Mouse (Mus musculus): Measurements from ENCODE around the gene Cryl1.

Gene Cryl1

DNA sequence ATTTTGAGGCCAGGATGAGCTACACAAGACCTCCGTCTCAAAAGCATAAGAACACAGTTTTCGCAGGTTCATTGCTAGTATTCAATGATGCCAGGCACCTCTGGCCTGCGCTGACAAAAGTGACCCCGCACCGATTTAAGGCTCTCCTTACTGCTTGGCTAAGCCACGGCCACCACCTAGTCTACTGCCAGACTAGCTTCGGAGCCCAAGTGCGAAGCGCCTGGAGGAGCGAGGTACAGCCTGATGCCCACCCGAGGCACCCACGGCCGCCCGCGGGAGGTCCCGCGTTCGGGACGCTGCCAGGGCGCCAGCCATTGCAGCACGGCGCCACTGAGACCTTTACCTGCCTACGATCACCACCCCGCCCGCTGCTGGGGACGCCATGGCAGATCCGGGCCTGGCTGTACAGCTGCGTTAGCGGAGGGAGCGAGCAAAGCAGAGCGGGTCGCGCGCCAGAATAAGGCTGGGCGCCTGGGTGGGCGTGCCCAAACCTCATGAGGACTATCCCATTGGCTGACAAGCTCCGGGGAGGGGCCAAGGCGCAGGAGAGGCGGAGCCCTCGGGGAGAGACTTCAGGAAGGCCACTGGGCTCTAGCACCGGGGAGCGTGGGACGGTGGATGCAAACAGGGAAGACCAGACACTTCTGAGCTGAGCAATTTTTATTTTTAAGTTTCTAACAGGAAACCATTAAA is at the start of gene Cryl1:
Gene Cryl1, minus strand, starts transcription at position 465 of the 693 bp plus-strand sequence.
- peak; percentile 89 for DNase-seq (ENCODE audit: extremely low read depth, low read depth)

DNA sequence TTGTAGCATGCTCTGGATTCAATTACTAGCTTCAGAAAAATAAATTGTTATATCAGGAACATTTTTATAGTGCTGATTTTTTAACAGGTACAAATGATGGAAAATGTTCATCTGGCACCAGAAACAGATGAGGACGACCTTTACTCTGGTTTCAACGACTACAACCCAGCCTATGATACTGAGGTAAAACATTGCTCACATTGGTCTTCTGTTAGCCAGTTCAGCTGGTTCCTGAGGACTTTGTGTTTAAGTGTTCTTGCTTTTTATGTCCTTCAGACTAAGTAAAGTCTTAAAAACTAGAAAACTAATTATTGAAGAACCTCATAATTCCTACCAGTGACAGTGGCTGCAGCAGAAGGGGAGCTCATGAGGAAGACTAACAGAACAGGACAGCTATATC is 32.1 kb upstream of the Cryl1 start:
- DNase-seq (ENCODE audit: extremely low read depth, low read depth), result no peak

DNA sequence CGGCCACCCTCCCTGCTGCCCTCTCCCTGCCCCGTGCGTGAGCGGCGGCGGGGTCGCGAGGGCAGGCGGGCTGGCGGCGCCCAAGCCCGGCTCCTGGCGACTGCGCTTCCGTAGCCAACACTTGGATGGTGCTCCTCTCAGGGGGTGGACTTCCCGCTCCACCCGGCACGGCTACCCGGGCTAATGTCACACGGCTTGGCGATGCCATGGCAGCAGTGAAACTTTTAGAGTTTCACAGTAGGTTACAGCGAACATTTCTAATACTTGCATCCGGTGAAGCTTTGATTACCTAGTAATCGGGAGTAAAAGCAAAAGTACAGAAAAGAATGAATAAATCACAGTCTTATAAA is 25.9 kb upstream of the Cryl1 start:
- DNase-seq (ENCODE audit: extremely low read depth, low read depth), result no peak

DNA sequence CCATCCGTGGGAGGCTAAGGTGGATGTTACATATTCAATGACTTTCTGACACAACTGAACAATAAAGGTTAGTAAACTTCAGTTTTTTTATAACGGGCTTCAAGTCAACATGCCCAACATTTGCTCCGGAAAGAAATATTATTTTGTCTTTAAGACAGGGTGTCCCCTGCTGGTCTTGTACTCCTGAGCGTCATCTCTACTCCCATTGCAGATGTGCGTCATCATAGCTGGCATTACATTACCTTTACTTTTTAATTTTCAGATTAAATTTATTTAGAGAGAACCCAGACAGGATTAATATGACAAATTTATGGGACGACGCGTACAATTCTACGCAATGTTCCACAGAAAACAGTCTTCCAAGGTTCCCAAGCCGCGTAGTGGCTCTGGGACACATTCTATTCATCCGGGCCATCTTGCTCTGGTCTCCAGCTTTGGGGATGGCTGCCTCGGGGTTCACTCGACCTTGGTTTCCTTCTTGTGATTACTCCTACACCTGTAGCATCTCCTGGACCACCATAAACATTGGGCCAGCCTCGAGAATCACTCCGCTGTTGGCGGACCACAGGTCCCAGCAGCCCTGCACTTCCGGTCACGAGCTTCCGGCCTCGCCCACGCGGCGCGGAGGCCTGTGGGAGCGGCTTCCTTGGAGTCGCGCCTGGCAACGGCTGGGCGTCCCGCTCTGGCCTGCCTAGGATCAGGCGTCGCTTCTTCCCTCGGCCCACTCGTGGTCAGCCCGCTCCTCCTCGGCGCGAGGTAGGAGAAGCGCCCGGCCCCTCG is 25.3 kb upstream of the Cryl1 start, which contains the start of gene Ift88:
Gene Ift88, plus strand, starts transcription at position 631 of the 780 bp plus-strand sequence.
- peak; percentile 71 for DNase-seq (ENCODE audit: extremely low read depth, low read depth)

DNA sequence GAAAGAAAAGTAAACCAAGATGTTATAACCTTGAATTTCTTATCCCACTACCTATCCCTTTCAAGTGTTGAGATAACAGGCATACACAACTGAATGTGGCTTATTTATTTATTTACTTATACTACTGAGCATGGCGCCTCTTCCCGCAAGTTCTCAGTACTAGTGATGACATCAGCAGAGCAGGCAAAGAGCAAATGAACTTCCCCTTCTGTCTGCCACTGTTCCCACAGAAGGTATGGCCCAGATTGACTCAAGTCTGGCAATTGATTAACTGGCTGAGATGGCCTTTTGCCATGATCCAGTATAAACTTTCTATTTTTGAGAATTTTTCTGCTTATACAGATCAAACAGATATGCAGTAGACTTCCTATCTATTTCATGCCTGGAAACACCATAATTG is 18.9 kb upstream of the Cryl1 start:
- DNase-seq (ENCODE audit: extremely low read depth, low read depth), result peak; percentile 26

DNA sequence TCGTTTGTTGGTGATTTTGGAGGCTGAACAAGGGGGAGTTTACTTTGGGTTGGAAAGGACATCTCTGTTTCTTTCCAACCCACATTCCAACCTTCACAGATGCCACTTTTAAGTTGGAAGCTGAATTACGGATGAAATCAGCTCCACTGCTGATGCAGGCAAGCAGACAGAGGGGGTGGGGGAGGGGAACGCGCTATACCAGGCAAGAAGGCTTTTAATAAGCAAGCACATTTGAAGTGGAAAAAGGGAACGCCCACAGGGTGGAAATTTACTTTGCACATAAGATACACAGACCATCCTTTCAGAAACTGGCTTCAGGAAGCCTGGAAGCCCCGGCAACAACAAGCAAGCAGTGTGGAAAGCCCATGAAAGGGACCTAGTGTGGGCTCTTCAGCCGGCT is 13.8 kb upstream of the Cryl1 start:
- no peak for DNase-seq (ENCODE audit: extremely low read depth, low read depth)

DNA sequence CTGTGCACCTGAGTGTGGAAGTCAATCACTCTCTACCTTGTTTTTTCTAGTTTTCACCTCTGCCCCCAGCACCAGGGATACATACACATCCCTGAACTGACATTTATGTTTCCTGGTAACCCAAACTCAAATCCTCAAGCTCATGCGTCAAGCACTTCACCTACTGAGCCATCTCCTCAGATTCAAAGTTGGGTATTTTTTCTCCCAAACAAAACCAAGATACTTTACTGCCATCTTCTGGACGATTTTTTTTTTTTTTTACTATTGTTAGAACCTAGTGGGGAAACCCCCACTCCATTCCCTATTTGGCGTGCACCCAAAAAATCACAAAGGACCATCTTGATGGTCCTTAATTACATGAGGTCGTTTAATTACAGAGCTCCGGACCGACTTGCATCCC is 10.8 kb upstream of the Cryl1 start:
- no peak for DNase-seq (ENCODE audit: extremely low read depth, low read depth)

DNA sequence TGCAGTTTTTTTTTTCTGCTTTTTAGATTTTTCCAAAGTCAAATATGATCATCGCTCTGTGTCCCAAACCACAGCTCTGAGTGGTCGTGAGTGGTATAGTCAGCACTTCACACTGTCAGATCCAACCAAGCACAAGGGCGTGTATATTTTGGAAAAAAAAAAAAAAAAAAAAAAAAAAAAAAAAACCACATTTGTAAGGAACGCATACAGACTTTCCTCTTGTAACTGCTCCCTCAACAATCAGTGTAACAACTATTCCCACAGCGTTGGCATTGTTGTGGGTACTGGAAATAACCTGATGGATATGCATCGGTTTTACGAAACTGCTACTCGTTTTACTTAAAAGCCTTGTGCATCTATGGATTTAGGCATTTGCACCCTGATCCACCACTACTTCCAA is 9.8 kb upstream of the Cryl1 start:
- DNase-seq (ENCODE audit: extremely low read depth, low read depth), result no peak

DNA sequence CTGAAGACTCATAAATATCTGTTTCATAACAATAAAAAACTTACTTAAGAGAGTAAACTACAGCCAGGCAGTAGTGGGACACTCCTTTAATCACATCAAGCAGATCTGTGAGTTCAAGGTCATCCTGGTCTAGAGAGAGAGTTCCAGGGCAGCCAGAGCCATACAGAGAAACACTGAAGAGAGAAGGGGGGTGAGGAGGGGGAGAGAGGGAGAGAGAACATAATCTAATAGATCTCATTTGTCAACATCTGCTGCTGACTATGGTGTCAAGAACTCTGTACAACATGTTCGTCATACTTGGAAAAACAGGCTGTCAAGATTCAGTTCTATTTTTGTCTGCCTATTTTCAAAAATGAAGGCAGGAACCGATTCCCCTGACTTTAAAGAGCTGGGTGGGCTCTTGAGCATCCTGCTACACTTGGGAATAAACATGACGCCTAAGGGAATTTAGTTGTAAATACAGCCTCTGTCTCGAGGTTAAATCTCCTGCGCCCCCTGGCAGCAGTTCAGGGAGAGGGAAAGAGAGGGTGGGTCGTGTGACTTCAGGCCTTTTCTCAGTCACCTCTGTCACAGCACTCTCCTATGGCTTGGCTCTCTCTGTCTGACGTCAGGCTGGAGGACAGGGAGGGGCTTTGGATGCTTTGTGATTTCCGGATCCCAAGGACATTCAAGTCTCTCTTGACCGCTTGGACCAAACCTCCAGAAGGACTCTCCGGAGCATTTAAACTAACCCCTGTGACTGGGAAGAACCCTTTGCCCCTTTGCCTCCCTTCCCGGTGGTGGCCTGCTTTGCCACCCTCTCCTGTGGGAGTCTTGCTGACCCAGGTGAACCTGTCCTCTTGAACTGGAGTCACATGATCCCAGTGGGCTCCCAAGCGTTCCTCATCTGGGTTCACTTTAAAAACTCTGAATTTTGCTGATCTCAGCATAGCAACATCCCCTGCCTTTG is 9.0 kb upstream of the Cryl1 start:
- no peak for DNase-seq (ENCODE audit: extremely low read depth, low read depth)

DNA sequence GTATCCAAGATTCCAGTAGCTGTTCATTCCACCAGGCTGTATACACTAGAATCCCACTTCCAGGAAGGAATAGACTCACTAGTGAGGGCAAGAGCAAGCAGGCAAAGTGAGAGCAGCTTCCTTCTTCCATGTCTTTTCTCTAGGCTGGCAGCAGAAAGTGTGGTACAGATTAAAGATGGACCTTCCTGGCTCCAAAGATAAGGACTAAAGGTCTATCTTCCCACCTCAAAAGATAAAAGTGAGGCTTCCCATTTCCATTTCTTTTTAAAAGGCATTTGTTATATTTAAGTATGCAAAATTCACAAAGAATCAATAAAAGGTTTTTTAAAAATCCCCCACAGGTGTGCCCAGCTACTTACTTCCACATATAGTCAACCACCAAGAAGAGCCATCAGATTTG is 4.5 kb upstream of the Cryl1 start:
- DNase-seq (ENCODE audit: extremely low read depth, low read depth), result no peak

DNA sequence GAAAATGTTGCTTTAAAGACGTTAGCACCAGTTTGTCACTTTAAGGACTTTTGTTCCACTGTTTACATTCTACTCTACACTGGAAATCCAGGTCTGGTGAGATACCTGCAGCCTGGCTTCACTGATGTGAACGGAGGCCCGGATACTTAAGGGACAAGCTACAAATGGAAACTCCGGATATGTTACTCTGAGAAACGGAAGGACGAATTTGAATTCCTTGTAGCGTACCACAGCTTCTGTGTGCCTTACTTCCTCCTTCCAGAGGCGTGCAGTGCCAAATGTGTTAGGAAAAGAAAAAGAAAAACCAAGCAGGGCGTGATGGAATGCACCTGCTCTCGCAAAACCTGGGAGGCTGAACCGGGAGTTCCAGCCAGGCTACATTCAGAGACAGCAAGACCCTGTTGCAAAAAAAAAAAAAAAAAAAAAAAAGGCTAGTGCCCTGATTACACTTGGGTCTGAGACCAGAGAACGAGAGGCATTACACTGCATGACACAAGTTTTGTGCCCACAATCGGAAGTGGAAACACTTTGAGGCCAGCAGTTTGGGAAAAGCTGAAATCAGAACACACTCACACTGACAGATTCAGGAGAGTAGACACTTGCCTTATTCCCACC is 591 bp upstream of the Cryl1 start:
- peak; percentile 80 for DNase-seq (ENCODE audit: extremely low read depth, low read depth)

DNA sequence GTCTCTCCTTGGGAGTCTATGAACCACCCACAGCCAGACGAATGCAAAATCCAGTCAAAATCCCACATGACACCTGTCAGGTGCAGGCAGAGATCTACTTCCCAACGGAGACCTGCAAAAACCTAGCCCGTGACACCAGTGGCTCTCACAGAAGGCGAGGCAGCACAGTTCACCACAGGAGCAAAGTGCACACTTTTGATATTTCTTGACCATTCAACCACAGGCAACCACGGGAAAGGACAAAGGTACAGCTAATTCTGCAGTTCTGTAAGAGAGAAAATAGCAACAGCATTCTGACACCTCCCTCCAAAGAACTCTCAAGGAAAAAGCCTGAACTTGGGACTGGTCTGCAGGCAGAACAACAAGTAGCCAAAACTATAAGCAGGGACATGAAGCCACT is 1.1 kb downstream of the Cryl1 start:
- no peak for DNase-seq (ENCODE audit: extremely low read depth, low read depth)

DNA sequence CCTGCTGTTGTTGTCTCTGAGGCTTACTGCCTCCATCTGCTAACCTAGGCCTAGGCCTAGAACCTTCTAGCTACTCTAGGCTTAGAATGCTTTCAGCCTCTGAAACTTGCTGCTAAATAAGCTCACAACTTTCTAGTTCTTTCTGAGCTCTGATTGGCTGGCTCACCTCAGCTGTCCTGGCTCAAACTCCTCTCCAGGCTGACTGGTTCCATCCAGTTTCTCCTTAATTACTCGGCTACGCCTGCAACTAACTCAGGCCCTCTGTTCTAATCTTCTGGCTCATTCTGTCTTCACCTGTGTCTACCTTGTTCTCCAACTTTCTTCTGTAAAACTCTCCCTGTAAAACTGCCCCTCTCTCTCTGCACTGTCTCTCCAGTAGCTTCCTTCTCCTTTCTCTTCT is 2.9 kb downstream of the Cryl1 start:
- DNase-seq (ENCODE audit: extremely low read depth, low read depth), result no peak

DNA sequence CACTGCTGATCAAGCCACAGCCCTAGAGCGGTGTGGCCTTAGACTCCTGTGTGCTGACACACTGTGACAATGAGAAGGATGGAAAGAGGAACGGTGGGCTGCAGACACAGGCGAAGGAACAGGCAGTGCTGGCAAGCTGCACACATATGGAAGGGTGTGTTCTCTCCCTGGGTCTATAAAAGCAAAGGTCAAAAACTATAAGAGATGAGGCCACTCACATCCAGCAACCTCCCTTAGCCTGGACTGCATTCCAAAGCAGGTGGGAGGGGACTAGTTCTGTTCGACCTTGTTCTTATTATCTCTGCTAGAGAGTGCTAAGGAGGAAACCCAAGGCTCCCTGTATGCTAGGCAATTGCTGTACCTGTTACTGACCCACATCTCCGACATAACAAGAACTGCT is 6.1 kb downstream of the Cryl1 start:
- DNase-seq (ENCODE audit: extremely low read depth, low read depth), result no peak

DNA sequence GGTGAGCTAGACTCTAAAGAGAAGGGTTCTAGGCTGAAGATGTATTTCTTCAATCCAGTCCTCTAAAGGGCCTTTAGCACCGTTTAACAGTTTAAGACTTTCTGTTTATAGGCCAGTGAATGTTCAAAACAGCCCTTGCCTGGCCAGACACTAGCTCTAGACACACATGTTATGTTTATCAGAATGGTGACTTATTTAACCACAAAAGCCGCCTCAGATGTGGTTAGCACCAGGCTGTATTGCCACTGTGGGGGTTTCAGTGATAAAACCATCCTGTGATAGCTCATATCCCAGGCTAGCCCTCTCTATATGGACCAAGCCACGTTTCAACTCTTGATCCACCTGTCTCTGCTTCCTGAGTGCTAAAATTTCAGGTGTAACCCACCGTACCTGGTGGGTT is 6.7 kb downstream of the Cryl1 start:
- DNase-seq (ENCODE audit: extremely low read depth, low read depth), result no peak

DNA sequence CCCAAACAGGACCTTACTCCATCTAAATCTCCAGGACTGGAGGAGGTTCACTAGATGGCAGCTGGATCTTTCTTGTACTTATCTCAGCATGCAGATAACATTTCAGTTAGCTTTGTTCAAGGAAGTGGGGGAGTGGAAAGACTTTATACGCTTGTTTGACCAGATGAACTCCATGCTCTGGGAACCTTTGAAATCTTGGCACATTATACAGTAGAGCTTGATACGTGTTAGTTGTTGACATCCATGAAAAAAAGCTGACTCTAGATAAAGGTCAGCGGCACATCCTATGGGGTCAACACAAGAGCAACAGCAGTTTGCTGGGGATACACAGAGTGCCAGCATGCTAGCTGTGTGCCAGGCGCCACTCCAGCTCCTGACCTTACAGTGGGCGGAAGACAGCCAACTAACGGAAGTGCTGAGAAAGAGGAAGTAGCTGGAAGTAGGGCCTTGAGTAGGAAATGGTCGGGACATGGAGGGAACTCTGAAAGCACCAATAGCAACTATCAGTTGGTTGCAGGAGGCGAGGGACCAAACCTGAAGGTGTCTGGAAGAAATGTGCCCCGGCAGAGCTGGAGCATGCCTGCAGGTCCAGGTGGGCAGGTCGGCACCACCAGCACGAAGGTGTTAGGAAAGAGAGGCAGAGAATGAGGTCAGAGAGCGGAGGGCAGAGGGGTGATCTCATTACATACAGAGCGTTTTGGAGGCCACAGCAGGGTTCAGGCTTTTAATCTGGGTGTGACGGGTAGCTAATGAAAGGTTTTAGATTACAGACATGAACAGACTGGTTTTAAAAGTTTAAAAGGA is 11.4 kb downstream of the Cryl1 start:
- peak; percentile 71 for DNase-seq (ENCODE audit: extremely low read depth, low read depth)

DNA sequence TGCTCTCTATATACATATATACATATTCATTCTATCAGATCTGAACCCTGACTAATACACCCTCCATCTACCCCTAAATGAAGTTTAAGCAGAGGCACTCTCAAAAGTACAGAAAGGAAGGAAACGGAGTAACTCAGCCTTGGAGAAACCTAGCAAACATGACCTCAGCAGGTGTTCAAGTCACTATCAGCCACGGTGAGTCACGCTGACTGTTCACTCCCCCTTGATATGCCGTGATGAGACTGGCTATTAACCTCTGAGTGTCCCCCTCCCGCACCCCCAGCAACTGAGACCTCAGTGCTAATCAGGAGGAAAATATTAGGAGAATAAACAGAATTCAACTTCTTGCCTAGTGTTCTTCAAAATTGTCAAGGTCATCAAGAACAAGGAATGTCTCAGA is 12.7 kb downstream of the Cryl1 start:
- DNase-seq (ENCODE audit: extremely low read depth, low read depth), result no peak

DNA sequence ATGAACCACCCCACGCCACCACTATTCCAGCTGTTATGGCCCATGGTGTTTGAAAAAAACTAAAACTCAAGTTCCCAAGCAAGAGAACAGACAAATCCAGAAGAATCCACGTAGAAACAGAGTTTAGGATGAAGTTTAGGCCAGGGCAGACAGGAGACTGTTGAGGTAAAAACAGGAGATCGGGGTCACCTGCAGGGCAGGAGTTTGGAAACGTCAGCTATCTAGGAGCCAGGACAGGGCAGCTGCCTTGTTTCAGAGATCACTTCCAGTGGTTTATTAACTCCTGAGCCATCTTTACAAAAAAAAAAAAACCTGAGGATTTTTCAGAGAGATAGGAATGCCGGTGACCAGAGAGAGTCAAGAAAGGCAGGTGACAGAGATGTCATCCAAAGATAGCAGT is 20.8 kb downstream of the Cryl1 start:
- no peak for DNase-seq (ENCODE audit: extremely low read depth, low read depth)

DNA sequence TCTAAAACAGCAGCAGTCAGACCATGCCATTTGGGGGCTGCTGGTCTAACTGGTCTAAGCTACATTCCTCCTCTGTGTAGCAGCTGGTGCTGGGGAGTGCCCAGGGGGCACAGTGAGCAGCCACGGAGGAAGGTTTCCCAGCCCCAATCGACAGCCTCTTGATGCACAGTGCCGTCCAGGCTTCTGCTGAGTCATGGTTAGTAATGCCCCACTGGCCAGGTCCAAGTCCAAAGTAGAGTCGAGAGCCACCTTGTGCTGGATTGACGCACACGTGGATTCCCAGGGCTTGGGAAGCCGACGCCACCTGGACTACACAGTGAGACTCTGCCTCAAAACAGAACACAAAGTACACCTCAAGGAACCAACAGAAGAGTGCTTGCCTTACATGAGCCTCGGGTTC is 21.4 kb downstream of the Cryl1 start:
- DNase-seq (ENCODE audit: extremely low read depth, low read depth), result no peak

DNA sequence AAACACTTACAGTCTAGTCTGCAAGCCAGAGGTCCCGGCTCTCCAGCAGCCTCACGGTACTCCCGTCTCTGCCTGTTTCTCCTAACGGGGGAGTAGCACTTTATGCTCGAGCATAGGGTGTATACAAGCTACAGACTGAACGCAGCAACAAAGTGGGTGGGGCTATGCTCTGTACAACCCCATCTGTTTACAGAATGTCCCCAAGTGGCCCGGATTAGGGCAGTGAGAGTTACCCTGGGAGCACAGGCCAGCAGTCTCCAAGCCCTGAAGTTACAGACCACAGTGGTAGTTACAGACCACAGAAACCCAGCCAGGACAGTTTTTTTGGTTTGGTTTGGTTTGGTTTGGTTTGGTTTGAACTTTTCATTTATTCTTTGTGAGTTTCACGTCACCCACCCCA is 22.3 kb downstream of the Cryl1 start:
- no peak for DNase-seq (ENCODE audit: extremely low read depth, low read depth)

DNA sequence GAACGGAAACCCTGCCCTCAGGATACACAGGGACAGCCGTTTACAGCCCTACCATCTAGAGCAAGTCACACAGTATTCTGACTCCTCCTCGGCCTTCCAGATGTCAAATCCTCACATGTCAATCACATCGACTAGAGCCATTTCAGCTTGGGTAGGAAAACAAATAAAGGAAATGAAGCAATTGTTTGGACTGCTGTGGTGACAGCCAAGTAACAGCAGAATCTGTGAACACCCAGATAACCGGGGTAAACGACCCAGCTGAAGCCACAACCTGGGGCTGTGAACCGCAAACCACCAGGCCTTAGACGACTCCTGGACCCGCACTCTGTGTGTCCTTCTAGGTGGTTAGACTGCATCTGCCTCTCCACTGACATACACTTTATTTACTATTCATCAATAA is 23.1 kb downstream of the Cryl1 start:
- no peak for DNase-seq (ENCODE audit: extremely low read depth, low read depth)

Measured in MEL-GATA-1-ER (cell line).